Mouse (Mus musculus) mature B cell (primary cell): ENCODE measurements around the gene Cdpf1.

Source experiments
- in situ Hi-C: fragments of 300-500 bp; cut with MboI; formaldehyde crosslinking; loops from 2 replicates; pipeline ENCODE4 v1.14.3; 2019

The Cdpf1 gene

DNA sequence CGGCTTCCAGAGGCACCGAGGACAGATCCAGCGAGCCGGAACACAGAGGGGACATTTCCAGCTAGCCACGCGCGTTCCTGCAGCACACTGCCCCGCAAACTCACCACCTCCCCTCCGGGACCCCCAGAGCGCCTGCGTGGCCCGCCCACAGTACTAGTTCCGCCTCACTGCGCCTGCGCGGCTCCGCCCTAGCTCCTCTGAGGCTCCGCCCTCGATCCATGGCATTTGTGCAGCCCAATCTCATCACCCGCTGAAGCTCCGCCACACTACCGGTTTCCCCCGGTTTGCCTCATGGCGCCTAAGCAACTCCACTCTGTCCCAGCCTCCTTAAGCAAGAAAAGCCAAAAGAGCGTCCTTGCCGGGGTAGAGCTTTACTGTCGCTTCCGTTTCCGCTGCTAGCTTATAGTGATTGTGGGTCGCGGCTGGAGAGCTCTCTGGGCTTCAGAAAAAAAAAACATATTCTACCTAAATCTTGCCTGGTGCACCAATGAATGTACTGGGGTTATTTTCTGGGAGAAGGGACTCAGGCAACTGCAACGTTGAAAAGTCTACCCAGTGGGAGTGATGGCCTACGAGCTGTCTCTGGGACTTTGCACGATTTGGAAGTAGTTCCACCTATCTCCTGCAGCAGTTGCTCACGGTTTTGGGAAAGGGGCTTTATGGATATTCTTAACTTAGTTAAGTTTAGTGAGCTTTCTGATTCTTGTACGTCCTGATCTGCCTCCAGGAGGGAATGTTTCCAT lies at the start of gene Cdpf1:
Gene Cdpf1 (minus strand): TSS at position 163 of the 743 bp plus-strand sequence.
- in situ Hi-C loops, result no loop called here

DNA sequence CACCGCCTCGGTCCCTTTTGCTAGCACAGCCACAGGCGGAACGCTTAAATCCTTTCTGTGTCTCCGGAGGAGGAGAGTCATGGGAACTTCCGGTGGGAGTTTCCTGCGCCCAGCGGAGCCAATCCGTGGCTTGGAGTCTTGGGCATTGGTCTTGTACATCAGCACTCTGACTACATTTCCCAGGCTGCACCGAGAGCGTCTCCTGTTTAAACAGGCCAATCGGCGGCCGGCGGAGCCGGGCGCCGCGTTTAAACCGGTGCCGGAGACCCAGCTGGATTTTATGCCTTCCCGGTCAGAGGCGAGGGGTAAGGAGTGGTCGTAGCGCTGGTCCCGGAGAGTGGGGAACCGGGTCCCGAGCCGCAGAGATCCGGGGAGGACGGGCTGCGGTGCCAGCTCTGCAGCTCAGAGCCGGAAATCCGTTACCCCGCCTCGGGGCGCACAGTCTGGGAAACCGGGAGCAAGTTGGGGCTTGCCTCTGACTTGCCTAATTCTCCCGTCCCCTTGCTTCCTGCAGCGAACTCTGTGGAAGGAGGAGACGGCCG lies 48.1 kb upstream of the Cdpf1 start, which contains the start of gene Gtse1:
Gene Gtse1 (plus strand): TSS at position 256 of the 542 bp plus-strand sequence.
- in situ Hi-C loops, result loop anchor here (5.0 to 10.0 kb wide), 2 partner anchors 142 to 245 kb away; no protein-coding TSS in a partner anchor

DNA sequence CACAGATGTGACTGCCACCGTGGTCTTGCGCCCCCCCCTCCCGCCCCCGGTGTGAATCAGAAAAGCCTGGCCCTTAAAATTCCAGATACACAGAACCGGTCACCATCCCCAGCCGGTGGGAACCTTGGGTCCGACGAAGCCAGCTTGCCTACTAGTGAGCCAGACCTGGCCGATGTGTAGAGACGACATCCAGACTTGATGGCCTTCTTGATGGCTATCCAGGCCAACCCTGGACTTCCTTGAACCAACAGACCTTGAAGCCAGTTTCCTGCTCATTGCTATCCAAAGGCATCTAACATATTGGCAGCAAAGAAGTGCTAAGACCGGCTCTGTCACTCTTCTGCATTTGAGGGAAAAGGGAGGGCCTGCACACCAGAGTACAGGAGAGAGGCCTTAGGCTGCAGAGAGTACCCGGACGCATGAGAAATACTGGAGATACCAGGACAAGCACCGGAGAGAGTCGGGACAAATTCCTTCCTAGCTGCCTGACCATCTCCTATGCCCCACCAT lies 47.5 kb upstream of the Cdpf1 start:
- in situ Hi-C loops, result no loop called here

- in situ Hi-C loops, result no loop called here
Measured at GRCm38 (mm10) chr15:85851656-85852392, 40.3 kb upstream of the Cdpf1 start.

GRCm38 (mm10) chr15:85845071-85845470 lies 33.6 kb upstream of the Cdpf1 start:
- in situ Hi-C loops, result no loop called here

DNA sequence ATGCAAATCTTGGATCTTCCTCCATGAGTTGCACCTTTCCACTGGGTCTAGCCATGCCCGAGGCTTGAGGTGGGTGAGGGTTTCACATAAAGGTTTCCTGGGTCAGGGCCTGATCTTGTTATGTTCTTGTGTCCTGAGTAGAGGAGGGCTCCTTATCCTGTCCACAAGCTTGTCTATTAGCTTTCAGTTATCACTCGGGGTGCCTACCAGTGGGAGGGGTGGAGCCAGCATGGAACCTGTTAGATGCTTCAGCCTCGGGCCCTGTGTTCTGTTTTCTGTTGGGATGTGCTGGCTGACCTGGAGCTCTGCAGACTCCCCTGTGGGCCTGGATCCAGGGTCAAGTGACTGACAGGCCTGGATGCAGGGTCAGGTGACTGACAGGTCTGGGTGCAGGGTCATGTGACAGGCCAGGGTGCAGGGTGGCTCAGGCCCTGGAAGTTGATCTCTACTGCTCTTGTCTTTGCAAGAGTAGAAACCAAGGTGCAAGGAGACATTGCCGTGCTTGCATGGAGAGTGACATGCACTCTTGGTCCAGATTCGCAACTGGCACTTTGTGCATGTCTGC lies 30.4 kb upstream of the Cdpf1 start:
- in situ Hi-C loops, result no loop called here

GRCm38 (mm10) chr15:85840983-85841382 lies 29.5 kb upstream of the Cdpf1 start:
- in situ Hi-C loops, result no loop called here

- in situ Hi-C loops, result no loop called here
Measured at GRCm38 (mm10) chr15:85836887-85837286, 25.4 kb upstream of the Cdpf1 start.

GRCm38 (mm10) chr15:85835335-85835734 lies 23.8 kb upstream of the Cdpf1 start:
- in situ Hi-C loops, result no loop called here

DNA sequence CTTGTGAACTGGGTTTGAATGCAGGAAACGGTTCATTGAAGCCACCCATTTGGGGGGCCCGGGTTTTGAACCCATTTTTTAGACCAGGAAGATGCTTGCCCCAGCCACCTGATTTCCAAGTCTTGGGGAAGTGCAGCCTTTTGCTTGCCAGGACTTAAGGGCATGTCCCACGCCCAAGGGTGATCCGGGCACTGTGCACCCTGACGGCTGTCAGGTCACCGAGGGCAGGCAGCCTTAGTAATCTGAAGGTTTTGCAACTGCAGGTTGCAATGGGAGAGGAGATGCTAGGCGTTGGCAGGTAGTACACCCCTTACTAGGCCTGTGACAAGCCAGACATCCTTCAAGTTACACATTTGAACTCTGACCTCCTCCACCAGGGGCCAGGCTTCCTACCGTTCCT lies 21.1 kb upstream of the Cdpf1 start:
- in situ Hi-C loops, result no loop called here

GRCm38 (mm10) chr15:85831954-85832590 lies 20.6 kb upstream of the Cdpf1 start, which contains the start of gene Ttc38:
TSS of gene Ttc38 (plus strand) at chr15:85832306.
- in situ Hi-C loops, result no loop called here

DNA sequence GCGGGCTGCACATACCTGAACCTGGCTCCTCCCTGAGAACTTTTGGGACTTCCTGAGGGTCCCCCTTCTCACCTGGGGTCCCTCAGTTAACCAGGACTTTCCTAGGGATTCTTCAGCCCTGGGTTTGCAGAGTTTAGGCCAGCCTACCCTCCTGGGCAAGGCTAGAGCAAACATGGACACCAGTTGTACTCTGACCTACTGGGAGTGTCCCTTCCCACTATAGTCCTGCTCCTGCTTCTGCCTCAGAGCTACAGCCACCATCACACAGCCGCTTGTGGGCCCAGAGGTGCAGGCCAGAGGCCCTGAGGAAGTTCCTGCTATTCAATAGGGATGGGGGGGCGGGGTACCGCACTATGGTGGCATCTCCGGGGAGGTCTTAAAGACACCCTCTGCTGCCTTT lies 18.0 kb upstream of the Cdpf1 start:
- in situ Hi-C loops, result no loop called here

DNA sequence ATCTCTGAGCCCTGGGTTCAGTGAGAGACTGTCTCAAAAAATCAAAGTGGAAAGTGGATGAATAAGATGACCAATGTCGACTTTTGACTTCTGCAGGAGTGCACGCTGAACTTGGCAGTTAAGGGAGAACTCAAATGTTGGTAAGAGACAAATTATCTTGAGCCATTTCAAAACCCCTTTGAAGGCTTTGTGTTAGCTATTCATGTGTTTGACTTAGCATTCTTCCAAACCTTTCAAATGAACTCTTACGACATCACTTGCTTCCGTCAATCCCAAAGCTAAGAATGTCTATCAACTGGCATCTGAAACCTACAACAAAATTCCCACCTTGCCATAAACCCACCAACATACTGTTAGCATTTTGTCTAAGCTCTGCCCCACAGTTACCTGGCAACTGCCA lies 16.6 kb upstream of the Cdpf1 start:
- in situ Hi-C loops, result no loop called here

DNA sequence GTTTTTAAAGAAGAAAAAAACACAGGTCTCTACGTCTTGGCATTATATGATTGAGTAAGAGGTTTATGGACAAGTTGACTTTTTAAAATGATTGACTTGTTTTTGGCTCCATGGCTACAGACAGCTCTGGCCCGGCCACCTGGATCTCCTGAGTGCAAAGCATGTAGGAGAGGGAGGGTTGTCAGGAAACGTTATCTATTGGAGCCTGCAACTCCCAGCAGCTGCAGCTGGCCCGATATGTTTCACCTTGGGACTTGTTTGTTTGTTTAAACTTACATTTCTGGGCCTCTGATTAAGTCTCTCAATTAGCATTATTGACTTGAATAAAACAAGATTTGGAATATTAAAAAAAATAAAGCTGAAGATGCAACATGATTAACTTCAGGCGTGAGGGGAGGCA lies 15.2 kb upstream of the Cdpf1 start:
- in situ Hi-C loops, result no loop called here

DNA sequence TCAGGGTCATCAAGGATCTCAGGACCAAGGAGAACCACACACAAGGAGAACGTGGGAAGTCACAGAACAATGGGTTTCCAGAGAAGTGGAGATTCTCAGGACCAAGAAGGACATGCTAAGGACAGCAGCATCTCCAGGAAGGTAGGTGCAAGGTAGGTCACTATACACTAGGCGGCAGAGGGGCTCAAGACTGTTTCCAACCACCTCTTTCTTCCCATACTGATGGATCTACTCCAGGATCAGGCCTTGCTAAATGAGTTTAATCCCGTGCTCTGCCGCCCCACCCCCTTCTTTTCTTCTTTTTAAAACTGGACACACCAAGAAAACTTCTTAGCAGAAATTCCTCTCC lies 10.5 kb upstream of the Cdpf1 start:
- in situ Hi-C loops, result no loop called here

- in situ Hi-C loops, result no loop called here
Measured at GRCm38 (mm10) chr15:85821203-85822010, 9.9 kb upstream of the Cdpf1 start, which contains the start of gene Pkdrej. TSS of gene Pkdrej (minus strand) at chr15:85821734.

- in situ Hi-C loops, result no loop called here
Measured at GRCm38 (mm10) chr15:85813428-85813827, 1.9 kb upstream of the Cdpf1 start.

- in situ Hi-C loops, result no loop called here
Measured at GRCm38 (mm10) chr15:85810806-85811521, 533 bp downstream of the Cdpf1 start.

DNA sequence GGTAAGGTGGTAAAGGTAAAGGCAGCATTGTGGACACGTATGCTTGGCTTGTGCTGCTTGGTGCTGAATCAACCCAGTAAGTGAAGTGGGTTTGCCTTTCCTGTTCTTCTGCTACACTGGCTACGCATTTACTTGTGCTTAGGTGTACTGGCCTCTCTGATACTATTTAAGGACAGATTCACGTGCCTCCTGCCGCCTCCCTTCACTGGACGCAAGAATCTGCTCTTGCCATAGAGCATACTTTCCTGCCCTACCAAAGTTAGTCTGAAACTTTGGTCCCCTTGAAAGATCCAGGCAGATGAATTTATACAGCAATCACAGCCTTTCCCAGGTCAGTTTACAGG lies 1.1 kb downstream of the Cdpf1 start:
- in situ Hi-C loops, result no loop called here

DNA sequence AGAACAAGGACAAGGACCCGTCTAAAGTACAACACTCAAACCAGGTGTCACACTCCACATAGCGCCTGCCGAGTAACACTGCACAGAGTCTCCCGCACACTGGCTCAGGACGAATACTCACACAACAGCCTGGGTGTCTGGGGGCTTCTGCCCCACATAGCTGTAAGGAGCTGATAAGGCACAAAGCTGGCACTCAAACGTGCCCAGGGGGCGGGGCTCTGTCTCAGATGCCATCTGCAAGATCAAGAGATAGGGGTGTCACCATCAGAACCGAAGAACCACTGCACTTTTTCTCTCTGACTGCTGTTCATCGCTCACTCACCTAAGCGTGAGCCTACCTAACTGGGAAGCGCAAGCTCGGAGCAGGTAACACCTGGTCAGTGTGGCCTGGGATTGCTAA lies 2.4 kb downstream of the Cdpf1 start:
- in situ Hi-C loops, result no loop called here
